Mouse (Mus musculus) MEL (cell line): Measurements from ENCODE around the gene Ikbke. TPM values are rescaled to one million over a fixed set of nuclear protein-coding genes. Genes with fewer than 3 reads are reported as not detected.

Source experiments
- DNase-seq: peaks from one replicate; pipeline ENCODE4 v3.0.0; 2011; ENCODE audit warnings: low read depth, low spot score
- H3K27ac ChIP-seq: 2 replicates; pipeline ENCODE4 v1.5.1; 2012; ENCODE audit warnings: low read depth, mild to moderate bottlenecking, control low read depth, low read length, moderate library complexity; ENCODE audit not compliant: control insufficient read depth
- H3K27me3 ChIP-seq, 2 experiments: fragments of 150-350 bp in 1 of 2; sonication (generic) in 1 of 2; 2 replicates each; pipeline ENCODE4 v1.6.1; 2012; ENCODE audit warnings: low read length in 2 of 2, mild to moderate bottlenecking in 2 of 2, improper control_type of control experiment in 1 of 2, moderate library complexity in 1 of 2; ENCODE audit not compliant: insufficient read depth in 2 of 2, control insufficient read depth in 1 of 2
- H3K36me3 ChIP-seq, 2 experiments: 2 replicates each; pipeline ENCODE4 v1.6.1; 2012 to 2014; ENCODE audit warnings: low read length in 2 of 2, improper control_type of control experiment in 1 of 2, inconsistent platforms in 1 of 2, mild to moderate bottlenecking in 1 of 2; ENCODE audit not compliant: insufficient read depth in 2 of 2, control insufficient read depth in 1 of 2
- H3K4me1 ChIP-seq, 2 experiments: fragments of 150-350 bp in 1 of 2; sonication (generic) in 1 of 2; 2 replicates each; pipeline ENCODE4 v1.6.1; 2012; ENCODE audit warnings: low read length in 2 of 2, improper control_type of control experiment in 1 of 2, mild to moderate bottlenecking in 1 of 2; ENCODE audit not compliant: insufficient read depth in 2 of 2, control insufficient read depth in 1 of 2
- H3K4me3 ChIP-seq, 2 experiments: fragments of 150-350 bp in 1 of 2; sonication (generic) in 1 of 2; 2 replicates each; pipeline ENCODE4 v1.5.1; 2012; ENCODE audit warnings: low read depth in 2 of 2, low read length in 2 of 2, mild to moderate bottlenecking in 2 of 2, moderate library complexity in 2 of 2, control low read depth in 1 of 2, improper control_type of control experiment in 1 of 2; ENCODE audit not compliant: control insufficient read depth in 1 of 2, insufficient read depth in 1 of 2
- H3K79me2 ChIP-seq: 2 replicates; pipeline ENCODE4 v1.6.1; 2012; ENCODE audit warnings: mild to moderate bottlenecking, low read length, moderate library complexity; ENCODE audit not compliant: control insufficient read depth, poor library complexity, insufficient read depth
- H3K9ac ChIP-seq: 2 replicates; pipeline ENCODE4 v1.6.1; 2012; ENCODE audit warnings: low read depth, mild to moderate bottlenecking, control low read depth, low read length, moderate library complexity; ENCODE audit not compliant: control insufficient read depth, poor library complexity, severe bottlenecking
- H3K9me3 ChIP-seq: fragments of 150-350 bp; sonication (generic); replicated peaks from 2 replicates; pipeline ENCODE4 v1.6.1; 2012; ENCODE audit warnings: mild to moderate bottlenecking, low read length, improper control_type of control experiment, moderate library complexity; ENCODE audit not compliant: insufficient read depth
- BHLHE40 ChIP-seq: IDR thresholded peaks from 2 replicates; pipeline ENCODE4 v1.6.1; 2012; ENCODE audit warnings: low read depth, mild to moderate bottlenecking, inconsistent platforms, low read length, improper control_type of control experiment, borderline replicate concordance
- CHD2 ChIP-seq: IDR thresholded peaks from 2 replicates; pipeline ENCODE4 v1.6.1; 2011; ENCODE audit warnings: low read length, improper control_type of control experiment
- CTCF ChIP-seq, 3 experiments: IDR thresholded peaks in 2 of 3; conservative IDR thresholded peaks in 1 of 3; 2 replicates each; pipeline ENCODE4 v1.5.1; 2011 to 2012; ENCODE audit warnings: low read length in 3 of 3, low read depth in 2 of 3, mild to moderate bottlenecking in 2 of 3, improper control_type of control experiment in 1 of 3, inconsistent platforms in 1 of 3, mixed read lengths in 1 of 3, moderate library complexity in 1 of 3; ENCODE audit not compliant: control insufficient read depth in 1 of 3, insufficient read depth in 1 of 3, poor library complexity in 1 of 3, severe bottlenecking in 1 of 3
- EP300 ChIP-seq, 2 experiments: IDR thresholded peaks; 2 replicates each; pipeline ENCODE4 v1.6.1; 2011; ENCODE audit warnings: improper control_type of control experiment in 2 of 2, low read length in 2 of 2, low read depth in 1 of 2, mild to moderate bottlenecking in 1 of 2
- KAT2A ChIP-seq: conservative IDR thresholded peaks from 2 replicates; pipeline ENCODE4 v1.6.1; 2012; ENCODE audit warnings: low read depth, low read length, improper control_type of control experiment, inconsistent platforms
- MAFK ChIP-seq: IDR thresholded peaks from 2 replicates; pipeline ENCODE4 v1.6.1; 2011; ENCODE audit warnings: low read depth, mild to moderate bottlenecking, low read length, improper control_type of control experiment, borderline replicate concordance
- MEF2A ChIP-seq: IDR thresholded peaks from 2 replicates; pipeline ENCODE4 v1.6.1; 2014; ENCODE audit warnings: low read depth, mild to moderate bottlenecking, inconsistent platforms, low read length, improper control_type of control experiment; ENCODE audit not compliant: poor library complexity, insufficient replicate concordance, severe bottlenecking; ENCODE audit errors: extremely low read depth
- MYB ChIP-seq: IDR thresholded peaks from 2 replicates; pipeline ENCODE4 v1.6.1; 2011; ENCODE audit warnings: mild to moderate bottlenecking, low read depth, low read length, improper control_type of control experiment
- NRF1 ChIP-seq: IDR thresholded peaks from 2 replicates; pipeline ENCODE4 v1.6.1; 2014; ENCODE audit warnings: low read depth, mild to moderate bottlenecking, inconsistent platforms, low read length, improper control_type of control experiment, moderate library complexity; ENCODE audit not compliant: poor library complexity, insufficient read depth, severe bottlenecking
- POLR2AphosphoS2 ChIP-seq: IDR thresholded peaks from 2 replicates; pipeline ENCODE4 v1.6.1; 2011; ENCODE audit warnings: low read length, improper control_type of control experiment
- RCOR1 ChIP-seq: IDR thresholded peaks from 2 replicates; pipeline ENCODE4 v1.6.1; 2012; ENCODE audit warnings: low read depth, mild to moderate bottlenecking, inconsistent platforms, low read length, improper control_type of control experiment
- SIN3A ChIP-seq: IDR thresholded peaks from 2 replicates; pipeline ENCODE4 v1.6.1; 2012; ENCODE audit warnings: low read length, improper control_type of control experiment, inconsistent platforms
- TBP ChIP-seq: IDR thresholded peaks from 2 replicates; pipeline ENCODE4 v1.8.0; 2011; ENCODE audit warnings: low read depth, low read length, improper control_type of control experiment
- TCF12 ChIP-seq: IDR thresholded peaks from 2 replicates; pipeline ENCODE4 v1.6.1; 2014; ENCODE audit warnings: low read depth, mild to moderate bottlenecking, inconsistent platforms, low read length, improper control_type of control experiment, moderate library complexity
- ZC3H11A ChIP-seq: IDR thresholded peaks from 2 replicates; pipeline ENCODE4 v1.6.1; 2012; ENCODE audit warnings: low read depth, mild to moderate bottlenecking, inconsistent platforms, low read length, improper control_type of control experiment
- ZKSCAN1 ChIP-seq: IDR thresholded peaks from 2 replicates; pipeline ENCODE4 v1.6.1; 2012; ENCODE audit warnings: low read depth, mild to moderate bottlenecking, inconsistent platforms, low read length, improper control_type of control experiment, moderate library complexity
- ZMIZ1 ChIP-seq: IDR thresholded peaks from 2 replicates; pipeline ENCODE4 v1.6.1; 2012; ENCODE audit warnings: low read depth, mild to moderate bottlenecking, inconsistent platforms, low read length, improper control_type of control experiment, moderate library complexity
- polyA plus RNA-seq, 2 experiments: library from polyadenylated mRNA; stranded (reverse) in 1 of 2; unstranded in 1 of 2; fragments of >175 nt in 1 of 2; fragments of >200 nt in 1 of 2; gene quantifications; 2 replicates each; pipeline versions ENCODE4 v1.2.1 to v1.2.4; 2012; ENCODE audit warnings: low replicate concordance in 2 of 2, low read depth in 1 of 2; ENCODE audit not compliant: insufficient read length in 2 of 2, insufficient read depth in 1 of 2, missing spikeins in 1 of 2
- total RNA-seq: library from RNA; depleted of rRNA; stranded (reverse); fragments of 300-350 nt; gene quantifications from 2 replicates; pipeline ENCODE4 v1.2.3, GENCODE M21; 2012

Gene Ikbke
- total and polyA plus RNA-seq, 3 experiments: 4.0 to 7.2 TPM; not detected in 1

DNA sequence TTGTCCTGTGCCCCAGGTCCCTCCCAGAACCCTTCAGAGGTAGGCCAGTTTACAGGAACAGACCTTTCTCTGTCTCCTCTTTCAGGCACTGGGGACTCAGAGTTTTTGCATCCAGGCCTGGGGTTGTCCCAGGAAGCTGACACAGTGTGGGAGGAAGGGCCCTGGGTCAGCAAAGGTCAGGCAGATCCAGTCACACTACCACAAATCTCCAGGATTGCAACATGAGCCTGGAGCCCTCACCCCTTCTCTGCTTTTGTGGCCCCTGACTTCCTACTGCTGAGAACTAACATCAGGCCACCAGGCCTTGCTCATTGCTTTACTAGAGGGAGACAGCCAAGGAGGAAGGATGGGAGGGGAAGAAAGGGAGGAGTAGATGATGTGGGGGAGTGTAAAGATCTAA lies 2.6 kb downstream of the Ikbke start:
- no peaks in the 10 kb centered on the region for H3K79me2 ChIP-seq
- H3K27ac ChIP-seq: no peak overlapping the region
- H3K9me3 ChIP-seq: no peaks in the 10 kb centered on the region
- H3K4me1 ChIP-seq: peaks cover 0 to 15% of the 10 kb centered on the region in 2 experiments; a peak in 3 of 4 replicates
- peaks cover 0 to 6% of the 10 kb centered on the region in 2 experiments; a peak in 2 of 4 replicates for H3K36me3 ChIP-seq
- H3K9ac ChIP-seq: no peak overlapping the region
- H3K27me3 ChIP-seq: no peaks in the 10 kb centered on the region
- H3K4me3 ChIP-seq: no peak overlapping the region
- no peak for DNase-seq
- no peak for TF ChIP-seq NRF1
- no peak for TF ChIP-seq TCF12
- TF ChIP-seq EP300 (IDR thresholded peaks at IDR 0.05; ENCODE audit: low read depth in 1 of 2, low read length in 2 of 2): no peak
- TF ChIP-seq POLR2AphosphoS2: no peak
- TF ChIP-seq ZC3H11A: no peak
- TF ChIP-seq, all 39 proteins: peak for 0

DNA sequence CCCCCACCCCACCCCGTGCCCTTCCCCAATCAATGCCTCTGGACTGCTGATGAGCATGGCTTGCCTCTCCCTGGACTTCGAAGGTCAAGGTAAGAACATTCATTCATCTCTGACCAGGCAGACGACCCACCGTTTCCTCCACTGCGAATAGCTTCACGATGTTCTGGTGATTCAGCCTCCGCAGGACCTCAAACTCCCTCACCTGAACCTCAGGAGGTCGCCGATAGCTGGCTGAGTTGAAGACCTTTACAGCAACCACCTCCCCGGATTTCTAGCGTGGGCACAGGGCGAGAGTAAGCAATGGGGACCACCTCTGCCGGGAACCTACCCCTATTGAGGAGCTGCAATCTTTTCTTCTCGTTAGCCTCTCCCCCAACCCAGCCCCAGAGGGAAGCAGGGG lies 3.8 kb downstream of the Ikbke start:
- H3K79me2 ChIP-seq: no peaks in the 10 kb centered on the region
- no peak overlapping the region for H3K4me3 ChIP-seq
- H3K27me3 ChIP-seq: no peaks in the 10 kb centered on the region
- TF ChIP-seq CTCF (IDR thresholded peaks at IDR 0.05 in 2 of 3, conservative IDR thresholded peaks at IDR 0.05 in 1 of 3; ENCODE audit: control insufficient read depth in 1 of 3, insufficient read depth in 1 of 3, low read depth in 2 of 3, low read length in 3 of 3, poor library complexity in 1 of 3, severe bottlenecking in 1 of 3) (no peak), RCOR1 (no peak), BHLHE40 (no peak), MAFK (no peak), ZMIZ1 (no peak), ZKSCAN1 (no peak), SIN3A (no peak), CHD2 (no peak), MYB (no peak), TBP (no peak), MEF2A (no peak), KAT2A (no peak)
- H3K9ac ChIP-seq: no peak overlapping the region
- no peaks in the 10 kb centered on the region for H3K9me3 ChIP-seq
- peaks cover 0 to 15% of the 10 kb centered on the region in 2 experiments; a peak in 3 of 4 replicates for H3K4me1 ChIP-seq
- no peak overlapping the region for H3K27ac ChIP-seq
- no peak for DNase-seq
- peaks cover 0 to 6% of the 10 kb centered on the region in 2 experiments; a peak in 2 of 4 replicates for H3K36me3 ChIP-seq
